Mouse (Mus musculus) heart, embryonic 14.5 days (tissue): ENCODE results near the gene Ccp110. TPM values are rescaled to one million over a fixed set of nuclear protein-coding genes. Genes with fewer than 3 reads are reported as not detected.

Experiments
- polyA plus RNA-seq: library from polyadenylated mRNA; unstranded; fragments of >200 nt; fragmentation: Nextera tagmentation; extraction: Ambion mirVana; gene quantifications from 2 replicates; pipeline ENCODE4 v1.2.1, GENCODE M21; 2014

Gene Ccp110
- polyA plus RNA-seq, 1 experiment from 2014 or later, result 4.2 TPM

Other genes with a start within 250 kb of the Ccp110 start
- gene Itpripl2, start 220.6 kb upstream of the Ccp110 start, polyA plus RNA-seq, result 2.4 and 2.5 TPM in 2 replicates
- 204 and 206 TPM in 2 replicates for gene Coq7, start 179.2 kb upstream of the Ccp110 start, polyA plus RNA-seq
- 1.6 and 2.4 TPM in 2 replicates for gene Tmc7, start 127.8 kb upstream of the Ccp110 start, polyA plus RNA-seq
- gene Tmc5, start 115.3 kb upstream of the Ccp110 start, polyA plus RNA-seq, result 0.08 and 0.30 TPM in 2 replicates
- 87.3 and 87.5 TPM in 2 replicates for gene Gde1, start 6.8 kb upstream of the Ccp110 start, polyA plus RNA-seq
- 53.5 and 55.2 TPM in 2 replicates for gene Vps35l, start 27.7 kb downstream of the Ccp110 start, polyA plus RNA-seq
- 0.93 and 1.1 TPM in 2 replicates for gene Iqck, start 143.2 kb downstream of the Ccp110 start, polyA plus RNA-seq
- gene Knop1, start 143.7 kb downstream of the Ccp110 start, polyA plus RNA-seq, result 53.5 and 55.0 TPM in 2 replicates